Mouse (Mus musculus): ENCODE data around the gene Gm10642. TPM values are rescaled to one million over a fixed set of nuclear protein-coding genes. Genes with fewer than 3 reads are reported as not detected.

Gene Gm10642
- polyA plus RNA-seq, 1 experiment from 2014 or later = 0.57 TPM

DNA sequence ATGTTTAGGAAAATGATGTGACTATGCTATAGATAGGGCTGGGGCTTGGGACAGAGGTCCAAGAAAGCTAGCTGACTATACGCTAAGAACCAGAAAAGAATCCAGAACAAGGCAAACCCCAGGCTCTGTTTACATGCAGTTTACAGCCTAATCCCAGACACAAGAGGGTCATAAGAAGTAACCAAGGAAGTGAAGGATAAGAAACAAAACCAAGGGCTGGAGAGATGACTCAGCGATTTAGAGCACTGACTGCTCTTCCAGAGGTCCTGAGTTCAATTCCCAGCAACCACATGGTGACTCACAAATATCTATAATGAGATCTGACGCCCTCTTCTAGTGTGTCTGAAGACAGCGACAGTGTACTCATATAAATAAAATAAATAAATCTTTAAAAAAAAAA, 19.1 kb downstream of the Gm10642 start:
- Histone ChIP-seq H3K36me3 (no peaks in the 10 kb centered on the region), H3K9ac (no peak overlapping the region), H3K9me3 (replicated peaks) (no peaks in the 10 kb centered on the region), H3K27ac (no peak overlapping the region), H3K4me1 (peaks cover 6% of the 10 kb centered on the region), H3K4me3 (replicated peaks) (no peak overlapping the region), H3K27me3 (no peaks in the 10 kb centered on the region), H3K4me2 (no peak overlapping the region)
- WGBS = 80% methylated on average over 4 of the region's 4 CpGs
- ATAC-seq (replicated peaks; ENCODE audit: low FRiP score) = no peak

DNA sequence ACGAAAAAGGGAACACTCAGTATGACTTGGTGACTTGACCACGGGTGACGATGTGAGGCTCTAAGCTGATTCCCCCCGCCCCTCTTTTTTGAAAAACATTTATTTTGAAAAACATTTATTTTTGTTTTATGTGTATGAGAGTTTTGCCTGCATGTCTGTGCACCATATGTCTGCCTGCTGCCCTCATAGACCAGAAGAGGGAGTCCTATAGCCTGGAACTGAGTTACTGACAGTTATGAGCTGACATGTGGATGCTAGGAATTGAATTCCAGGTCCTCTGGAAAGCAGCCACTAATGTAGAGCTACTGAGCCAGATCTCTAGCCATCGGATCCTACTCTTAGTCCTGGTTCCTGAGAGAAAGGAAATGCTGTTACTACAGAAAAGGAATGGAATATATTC, 19.9 kb downstream of the Gm10642 start:
- Histone ChIP-seq H3K9me3 (replicated peaks) (no peaks in the 10 kb centered on the region), H3K36me3 (no peaks in the 10 kb centered on the region), H3K9ac (no peak overlapping the region), H3K4me3 (replicated peaks) (no peak overlapping the region), H3K4me1 (peaks cover 10% of the 10 kb centered on the region), H3K4me2 (no peak overlapping the region), H3K27ac (no peak overlapping the region), H3K27me3 (no peaks in the 10 kb centered on the region)
- 94% methylated on average over 5 of the region's 5 CpGs for WGBS
- ATAC-seq (replicated peaks; ENCODE audit: low FRiP score) = no peak

DNA sequence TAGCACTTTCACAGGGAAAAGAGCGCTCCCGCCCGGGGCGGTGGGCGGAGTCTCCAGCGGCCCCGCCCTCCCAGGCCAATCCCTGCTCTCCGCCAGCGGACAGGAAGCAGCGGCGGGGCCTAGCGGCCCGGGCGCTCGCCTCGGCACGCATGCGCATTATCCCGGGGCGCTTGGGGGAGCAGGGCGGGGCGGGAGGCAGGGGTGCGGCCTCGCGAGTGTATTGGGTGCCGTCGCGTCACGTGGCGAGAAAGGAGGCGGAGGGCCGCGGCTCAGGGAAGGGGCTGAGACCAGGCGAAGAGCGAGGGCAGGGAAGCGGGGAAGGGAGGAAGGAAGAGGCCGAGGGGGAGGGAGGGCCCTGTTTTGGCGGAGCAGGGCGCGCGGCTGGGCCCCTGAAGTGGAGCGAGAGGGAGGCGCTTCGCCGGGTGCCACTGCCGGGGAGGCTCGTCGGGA, 22.7 kb downstream of the Gm10642 start, which contains the start of gene Adam10:
Gene Adam10, plus strand, starts transcription at position 316 of the 450 bp plus-strand sequence.
- Histone ChIP-seq H3K9me3 (replicated peaks) (no peaks in the 10 kb centered on the region), H3K4me1 (peaks cover 19% of the 10 kb centered on the region), H3K36me3 (no peaks in the 10 kb centered on the region), H3K4me2 (peak within 1 kb of the TSS; percentile 74), H3K27me3 (no peaks in the 10 kb centered on the region), H3K27ac (peak within 1 kb of the TSS; percentile 99), H3K4me3 (replicated peaks) (peak within 1 kb of the TSS; percentile 96), H3K9ac (peak within 1 kb of the TSS; percentile 98)
- under 1% methylated on average over 39 of the region's 48 CpGs for WGBS
- peak; percentile 99 for ATAC-seq (replicated peaks; ENCODE audit: low FRiP score)

DNA sequence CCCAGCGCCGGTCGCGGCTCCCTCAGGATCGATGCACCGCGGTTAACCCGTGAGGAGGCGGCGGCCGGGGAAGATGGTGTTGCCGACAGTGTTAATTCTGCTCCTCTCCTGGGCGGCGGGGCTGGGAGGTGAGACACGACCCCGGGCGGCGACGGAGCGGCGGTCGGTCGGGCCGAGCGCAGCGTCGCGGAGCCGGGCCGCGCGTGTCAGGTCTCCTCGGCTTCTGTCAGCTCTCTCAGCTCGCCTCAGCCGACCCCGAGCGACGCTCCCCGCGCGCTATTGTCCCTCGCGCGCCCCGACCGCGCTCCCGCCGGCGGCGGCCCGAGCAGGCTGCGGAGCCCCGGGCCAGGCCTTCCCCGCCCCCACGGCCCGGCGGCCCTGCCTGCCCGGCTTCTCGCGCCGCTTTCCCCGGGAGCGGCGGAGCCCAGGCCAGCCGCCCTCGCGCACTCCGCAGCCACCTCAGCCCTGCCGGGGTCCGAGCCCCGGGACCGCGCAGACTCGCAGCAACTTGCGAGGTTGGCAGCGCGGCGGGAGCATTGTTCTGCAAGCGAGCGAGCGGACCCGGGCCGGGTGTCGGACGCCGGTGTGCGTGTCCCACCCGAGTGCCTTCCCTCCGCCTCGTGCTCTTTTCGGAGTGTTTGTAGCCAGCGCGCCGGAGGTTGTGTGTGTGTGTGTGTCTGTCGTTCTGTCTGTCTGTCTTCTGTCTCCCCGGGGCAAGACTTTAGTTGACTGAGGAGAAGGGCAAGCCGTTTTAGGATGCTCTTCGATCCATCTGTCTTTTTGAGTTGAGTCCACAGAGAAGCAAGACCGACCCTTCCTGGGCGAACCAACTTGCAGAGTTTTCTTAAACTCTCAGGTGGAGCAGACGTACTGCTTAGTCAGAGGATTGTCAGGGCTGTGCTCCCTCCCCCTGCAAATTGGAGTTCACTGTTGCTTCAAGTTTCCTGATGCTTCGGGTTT, 23.4 kb downstream of the Gm10642 start:
- H3K27me3 ChIP-seq = no peaks in the 10 kb centered on the region
- H3K4me3 ChIP-seq (replicated peaks) = peak overlapping the region; percentile 96
- WGBS = under 1% methylated on average over 91 of the region's 103 CpGs
- H3K9ac ChIP-seq = peak overlapping the region; percentile 98
- peaks cover 19% of the 10 kb centered on the region for H3K4me1 ChIP-seq
- peak; percentile 70 for ATAC-seq (replicated peaks; ENCODE audit: low FRiP score)
- H3K27ac ChIP-seq = peak overlapping the region; percentile 99
- H3K36me3 ChIP-seq = no peaks in the 10 kb centered on the region
- H3K9me3 ChIP-seq (replicated peaks) = no peaks in the 10 kb centered on the region
- peak overlapping the region; percentile 74 for H3K4me2 ChIP-seq

DNA sequence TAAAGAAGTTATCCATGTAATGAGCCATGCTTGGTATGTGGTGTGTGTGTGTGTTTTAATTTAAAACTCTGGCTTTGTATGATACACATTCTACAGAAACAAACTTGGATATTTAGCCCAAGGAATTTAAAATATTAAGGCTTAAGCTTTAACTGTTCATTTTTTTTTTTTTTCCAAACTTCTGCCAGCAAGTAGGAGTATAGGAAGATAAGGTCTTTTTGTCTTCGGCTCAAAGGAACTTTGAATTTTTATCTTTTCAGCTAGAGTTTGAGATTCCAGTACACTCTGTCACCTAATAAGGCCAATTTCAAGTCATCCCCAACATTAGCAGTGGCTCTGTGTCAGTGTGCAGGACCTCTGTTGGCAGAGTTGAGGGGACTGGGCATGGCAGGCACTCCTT, 26.2 kb downstream of the Gm10642 start:
- H3K4me2 ChIP-seq = no peak overlapping the region
- H3K9ac ChIP-seq = no peak overlapping the region
- 67% methylated on average over 1 of the region's 1 CpGs for whole genome bisulfite sequencing
- no peaks in the 10 kb centered on the region for H3K9me3 ChIP-seq (replicated peaks)
- no peaks in the 10 kb centered on the region for H3K27me3 ChIP-seq
- ATAC-seq (replicated peaks; ENCODE audit: low FRiP score) = no peak
- H3K27ac ChIP-seq = no peak overlapping the region
- H3K36me3 ChIP-seq = no peaks in the 10 kb centered on the region
- no peak overlapping the region for H3K4me3 ChIP-seq (replicated peaks)
- H3K4me1 ChIP-seq = peaks cover 27% of the 10 kb centered on the region

DNA sequence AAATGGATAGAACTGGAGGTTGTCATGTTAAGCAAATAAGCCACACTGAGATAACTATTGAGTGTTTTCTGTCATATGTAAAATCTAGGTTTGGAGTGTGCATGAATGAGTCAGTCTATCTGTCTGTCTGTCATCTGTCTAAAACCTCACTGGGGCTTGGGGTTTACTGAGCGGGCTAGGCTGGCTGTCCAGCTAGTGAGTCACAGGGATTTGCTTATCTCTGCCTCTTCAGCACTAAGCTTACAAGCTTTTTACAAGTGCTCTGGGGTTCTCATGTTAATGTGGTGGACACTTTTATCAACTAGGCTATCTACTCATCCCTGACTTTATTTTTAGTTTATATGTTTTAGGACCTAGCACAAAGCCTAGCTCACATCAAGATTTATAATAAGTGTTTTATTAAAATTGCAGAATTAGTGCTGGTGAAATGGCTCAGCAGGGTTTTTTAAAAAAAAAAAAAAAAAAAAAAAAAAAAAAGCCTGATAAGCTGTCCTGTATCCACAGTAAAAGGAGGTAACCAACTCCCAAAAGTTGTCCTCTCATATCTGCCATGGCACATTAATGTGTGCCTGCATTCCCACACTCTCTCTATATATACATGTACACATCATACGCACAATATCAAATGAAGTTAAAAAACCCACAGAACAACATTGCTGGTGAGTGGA, 32.4 kb downstream of the Gm10642 start:
- Histone ChIP-seq H3K27me3 (no peaks in the 10 kb centered on the region), H3K9me3 (replicated peaks) (no peaks in the 10 kb centered on the region), H3K4me2 (no peak overlapping the region), H3K4me1 (peaks cover 13% of the 10 kb centered on the region; the same call in 1 of the 2 replicates), H3K9ac (no peak overlapping the region), H3K27ac (no peak overlapping the region), H3K36me3 (no peaks in the 10 kb centered on the region), H3K4me3 (replicated peaks) (no peak overlapping the region)
- no peak for ATAC-seq (replicated peaks; ENCODE audit: low FRiP score)
- 94% methylated on average over 2 of the region's 2 CpGs for WGBS

DNA sequence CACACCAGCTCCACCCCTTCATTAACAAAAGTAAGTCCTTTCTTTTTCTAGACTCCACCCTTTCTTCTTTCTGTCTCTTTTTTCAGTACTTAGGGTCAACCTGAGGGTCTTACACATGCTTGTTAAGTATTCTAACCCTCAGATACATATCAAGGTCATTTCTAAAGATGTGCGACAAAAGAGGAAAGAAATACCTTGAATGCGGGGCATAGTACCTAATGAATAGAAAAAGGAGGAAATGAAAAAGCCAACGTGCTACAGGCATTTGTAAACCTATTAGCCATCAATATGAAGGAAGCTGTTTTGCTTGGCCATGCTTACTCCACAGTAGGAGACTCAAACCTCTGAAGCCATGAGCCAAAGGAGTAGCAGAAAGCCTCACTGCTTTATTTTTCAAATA, 33.9 kb downstream of the Gm10642 start:
- no peak overlapping the region for H3K4me2 ChIP-seq
- H3K4me3 ChIP-seq (replicated peaks) = no peak overlapping the region
- no peak for ATAC-seq (replicated peaks; ENCODE audit: low FRiP score)
- H3K9me3 ChIP-seq (replicated peaks) = no peaks in the 10 kb centered on the region
- H3K36me3 ChIP-seq = no peaks in the 10 kb centered on the region
- H3K27ac ChIP-seq = no peak overlapping the region
- no peak overlapping the region for H3K9ac ChIP-seq
- 79% methylated on average over 3 of the region's 3 CpGs for WGBS
- H3K27me3 ChIP-seq = no peaks in the 10 kb centered on the region
- peaks cover 11% of the 10 kb centered on the region; the same call in 1 of the 2 replicates for H3K4me1 ChIP-seq

DNA sequence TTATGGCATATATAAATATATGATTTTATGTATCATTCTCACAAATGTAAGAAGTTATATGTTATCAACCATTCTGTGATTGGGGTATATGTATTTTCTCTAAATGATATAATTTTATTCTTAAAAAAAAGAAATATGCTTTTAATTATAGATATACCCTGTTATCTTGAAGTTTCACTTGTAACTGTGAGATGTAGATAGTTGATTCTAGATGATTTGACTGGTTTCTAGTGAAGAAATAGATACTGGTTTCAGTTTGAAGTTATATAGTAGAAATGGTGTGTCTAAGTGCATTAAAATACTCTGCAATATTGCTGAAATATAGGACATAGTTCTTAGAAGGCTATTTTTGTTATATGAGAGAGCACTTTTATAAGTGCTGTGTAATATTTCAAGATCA, 34.5 kb downstream of the Gm10642 start:
- Histone ChIP-seq H3K36me3 (no peaks in the 10 kb centered on the region), H3K9me3 (replicated peaks) (no peaks in the 10 kb centered on the region), H3K9ac (no peak overlapping the region), H3K4me1 (0 out of 2 replicates have a peak, but pooled peaks cover 7% of the 10 kb centered on the region), H3K4me3 (replicated peaks) (no peak overlapping the region), H3K27ac (no peak overlapping the region), H3K4me2 (no peak overlapping the region), H3K27me3 (no peaks in the 10 kb centered on the region)
- no peak for ATAC-seq (replicated peaks; ENCODE audit: low FRiP score)

DNA sequence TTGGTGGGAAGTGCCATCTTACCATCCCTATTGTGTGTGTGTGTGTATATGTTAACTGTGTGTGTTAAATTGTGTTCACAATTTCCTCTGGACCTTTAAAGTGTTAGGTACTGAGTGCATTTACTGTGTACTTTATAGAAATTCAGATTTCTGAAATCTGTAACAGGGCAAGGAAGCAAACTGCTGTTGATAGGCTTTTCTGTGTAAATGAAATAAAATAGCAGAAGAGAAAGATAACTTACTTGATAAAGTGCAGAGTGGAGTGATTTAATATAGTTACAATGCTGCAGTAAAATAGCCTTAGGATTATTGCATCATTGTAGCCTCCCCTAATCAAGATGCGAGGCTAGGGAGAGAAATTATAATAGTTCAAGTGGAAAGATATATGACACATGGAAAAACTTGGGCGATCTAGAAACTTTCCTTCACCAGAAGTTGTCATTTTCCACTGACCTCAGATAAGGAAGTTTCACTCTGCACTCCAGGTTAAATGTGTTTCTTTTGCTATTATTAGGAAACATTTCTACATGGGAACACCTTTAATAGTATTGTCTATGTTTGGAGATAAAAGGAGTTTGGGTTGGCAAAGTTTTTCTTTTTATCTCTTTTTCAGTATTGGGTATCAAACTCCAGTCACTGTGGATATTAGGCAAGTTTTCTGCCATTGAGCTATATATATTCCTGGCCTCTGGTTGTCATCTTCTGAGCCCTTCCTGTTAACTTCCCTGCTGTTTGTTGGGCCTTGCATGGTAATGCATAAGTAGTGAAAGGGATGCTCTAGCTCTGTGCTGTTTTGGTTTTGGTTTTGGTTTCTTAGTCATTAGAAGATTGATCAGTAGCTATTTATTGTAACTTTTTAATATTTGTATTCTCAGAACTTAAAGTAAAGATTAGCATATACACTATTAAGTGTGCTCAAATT, 36.0 kb downstream of the Gm10642 start:
- no peak overlapping the region for H3K4me3 ChIP-seq (replicated peaks)
- H3K9ac ChIP-seq = no peak overlapping the region
- no peak overlapping the region for H3K4me2 ChIP-seq
- H3K27ac ChIP-seq = no peak overlapping the region
- 58% methylated on average over 2 of the region's 2 CpGs for WGBS
- H3K4me1 ChIP-seq = 0 out of 2 replicates have a peak, but pooled peaks cover 6% of the 10 kb centered on the region
- ATAC-seq (replicated peaks; ENCODE audit: low FRiP score) = no peak
- no peaks in the 10 kb centered on the region for H3K36me3 ChIP-seq
- H3K9me3 ChIP-seq (replicated peaks) = no peaks in the 10 kb centered on the region
- no peaks in the 10 kb centered on the region for H3K27me3 ChIP-seq

DNA sequence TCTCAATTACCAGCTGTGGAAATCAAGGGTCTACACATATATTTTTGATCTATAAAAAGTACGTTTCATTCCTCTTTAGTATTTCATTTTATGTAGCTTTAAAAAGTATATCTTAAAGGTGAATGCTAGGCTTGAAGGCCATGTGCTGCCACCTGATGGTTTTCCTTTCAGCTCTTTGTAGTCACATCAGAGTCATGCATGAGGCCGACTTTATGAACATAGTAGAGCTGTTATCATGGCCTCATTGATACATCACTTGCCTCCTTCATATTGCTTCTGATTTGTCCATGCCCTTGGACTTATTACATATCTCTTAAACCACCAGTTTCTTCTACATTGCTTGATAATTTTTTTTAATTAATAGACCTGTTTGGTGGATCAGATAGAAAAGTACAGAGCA, 39.7 kb downstream of the Gm10642 start:
- Histone ChIP-seq H3K9me3 (replicated peaks) (no peaks in the 10 kb centered on the region), H3K4me2 (no peak overlapping the region), H3K36me3 (no peaks in the 10 kb centered on the region), H3K4me1 (0 out of 2 replicates have a peak, but pooled peaks cover 5% of the 10 kb centered on the region), H3K4me3 (replicated peaks) (no peak overlapping the region), H3K27me3 (no peaks in the 10 kb centered on the region), H3K27ac (no peak overlapping the region), H3K9ac (no peak overlapping the region)
- ATAC-seq (replicated peaks; ENCODE audit: low FRiP score) = no peak
- 93% methylated on average over 2 of the region's 2 CpGs for WGBS

DNA sequence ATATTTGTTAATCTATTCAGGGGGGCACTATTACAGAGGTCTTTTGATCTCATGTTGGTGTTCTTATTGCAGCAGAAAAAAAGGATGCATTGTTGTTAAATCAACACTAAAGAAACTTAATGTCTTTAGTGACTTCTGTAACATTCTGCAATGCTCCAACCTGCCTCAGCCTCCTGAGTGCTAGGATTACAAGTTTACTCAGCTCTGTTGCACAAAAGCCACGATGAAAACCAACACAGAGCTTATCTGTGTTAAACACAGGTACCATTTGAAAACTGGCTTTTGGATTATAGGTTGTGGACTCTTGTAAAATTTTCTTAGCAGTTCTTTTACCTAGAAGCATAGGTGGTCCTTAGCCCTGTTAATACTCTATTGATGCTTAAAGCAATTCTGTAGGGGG, 42.0 kb downstream of the Gm10642 start:
- Histone ChIP-seq H3K9ac (no peak overlapping the region), H3K4me1 (no peaks in the 10 kb centered on the region), H3K4me3 (replicated peaks) (no peak overlapping the region), H3K27me3 (no peaks in the 10 kb centered on the region), H3K27ac (no peak overlapping the region), H3K9me3 (replicated peaks) (no peaks in the 10 kb centered on the region), H3K4me2 (no peak overlapping the region), H3K36me3 (no peaks in the 10 kb centered on the region)
- no peak for ATAC-seq (replicated peaks; ENCODE audit: low FRiP score)
- 80% methylated on average over 1 of the region's 1 CpGs for WGBS
